Mouse (Mus musculus): Measurements from ENCODE around the gene Gm49322.

Gene Gm49322

GRCm38 (mm10) chr10:80583047-80583446, 22.8 kb upstream of the Gm49322 start:
- no peak for DNase-seq (ENCODE audit: low read depth, low spot score)

- DNase-seq (ENCODE audit: low read depth, low spot score), result peak; percentile 86
These were observed 21.8 kb upstream of the Gm49322 start for GRCm38 (mm10) chr10:80584045-80584488.

GRCm38 (mm10) chr10:80584642-80585552, 20.9 kb upstream of the Gm49322 start:
- peak; percentile 64 for DNase-seq (ENCODE audit: low read depth, low spot score)

GRCm38 (mm10) chr10:80585581-80585980, 20.2 kb upstream of the Gm49322 start:
- no peak for DNase-seq (ENCODE audit: low read depth, low spot score)

- DNase-seq (ENCODE audit: low read depth, low spot score), result no peak
These were observed 19.2 kb upstream of the Gm49322 start for GRCm38 (mm10) chr10:80586407-80587304.

DNA sequence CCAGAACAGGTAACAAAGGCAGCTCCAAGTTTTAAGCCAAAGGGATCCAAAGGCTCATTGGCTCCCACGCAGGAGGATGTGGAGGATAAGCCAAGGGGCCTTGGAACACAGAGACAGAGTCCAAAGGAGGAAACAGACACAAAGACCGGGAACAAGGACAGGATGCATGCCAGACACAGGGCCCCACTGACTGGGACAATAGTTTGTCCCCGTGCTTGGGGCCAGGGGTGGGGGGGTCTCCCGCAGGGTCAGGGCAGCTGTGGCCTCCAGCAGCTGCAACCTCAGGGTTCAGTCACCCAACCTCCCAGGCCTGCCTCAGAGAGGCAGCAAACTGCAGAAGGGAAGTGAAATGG, 18.5 kb upstream of the Gm49322 start:
- DNase-seq (ENCODE audit: low read depth, low spot score), result no peak

DNA sequence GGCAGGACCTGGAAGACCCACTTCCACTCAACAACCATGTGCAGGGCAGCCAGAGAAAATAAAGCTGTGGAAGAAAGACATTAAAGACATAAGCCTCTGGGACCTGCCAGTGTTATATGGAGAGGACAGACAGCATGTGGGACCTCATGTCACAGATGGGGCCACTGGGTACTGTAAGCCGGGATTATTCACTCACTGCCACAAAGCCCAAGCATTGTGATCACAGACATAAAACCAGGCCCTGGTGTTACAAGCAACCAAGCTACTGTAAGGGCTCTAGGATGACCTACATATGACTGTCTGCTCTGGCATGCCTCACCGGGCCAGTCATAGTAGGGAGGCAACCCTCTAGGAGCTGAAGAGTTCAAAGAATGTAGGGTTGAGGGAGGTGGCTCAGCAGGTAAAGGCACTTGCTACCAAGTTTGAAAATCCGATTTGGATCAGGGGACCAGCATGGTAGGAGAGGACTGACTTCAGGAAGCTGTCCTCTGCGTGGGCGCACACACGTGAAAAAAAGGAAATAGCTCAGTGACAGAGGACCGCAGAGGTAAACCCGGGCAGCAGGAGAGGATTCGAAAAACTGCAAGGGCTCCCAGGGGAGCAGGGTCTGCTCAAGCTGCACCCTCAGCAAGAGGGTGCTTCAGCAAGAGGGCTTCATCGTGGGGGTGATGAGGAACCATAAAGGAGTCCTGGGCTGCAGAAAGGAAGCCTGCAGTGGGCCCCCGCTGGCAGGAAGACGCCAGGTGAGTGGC, 16.5 kb upstream of the Gm49322 start:
- DNase-seq (ENCODE audit: low read depth, low spot score), result no peak

DNA sequence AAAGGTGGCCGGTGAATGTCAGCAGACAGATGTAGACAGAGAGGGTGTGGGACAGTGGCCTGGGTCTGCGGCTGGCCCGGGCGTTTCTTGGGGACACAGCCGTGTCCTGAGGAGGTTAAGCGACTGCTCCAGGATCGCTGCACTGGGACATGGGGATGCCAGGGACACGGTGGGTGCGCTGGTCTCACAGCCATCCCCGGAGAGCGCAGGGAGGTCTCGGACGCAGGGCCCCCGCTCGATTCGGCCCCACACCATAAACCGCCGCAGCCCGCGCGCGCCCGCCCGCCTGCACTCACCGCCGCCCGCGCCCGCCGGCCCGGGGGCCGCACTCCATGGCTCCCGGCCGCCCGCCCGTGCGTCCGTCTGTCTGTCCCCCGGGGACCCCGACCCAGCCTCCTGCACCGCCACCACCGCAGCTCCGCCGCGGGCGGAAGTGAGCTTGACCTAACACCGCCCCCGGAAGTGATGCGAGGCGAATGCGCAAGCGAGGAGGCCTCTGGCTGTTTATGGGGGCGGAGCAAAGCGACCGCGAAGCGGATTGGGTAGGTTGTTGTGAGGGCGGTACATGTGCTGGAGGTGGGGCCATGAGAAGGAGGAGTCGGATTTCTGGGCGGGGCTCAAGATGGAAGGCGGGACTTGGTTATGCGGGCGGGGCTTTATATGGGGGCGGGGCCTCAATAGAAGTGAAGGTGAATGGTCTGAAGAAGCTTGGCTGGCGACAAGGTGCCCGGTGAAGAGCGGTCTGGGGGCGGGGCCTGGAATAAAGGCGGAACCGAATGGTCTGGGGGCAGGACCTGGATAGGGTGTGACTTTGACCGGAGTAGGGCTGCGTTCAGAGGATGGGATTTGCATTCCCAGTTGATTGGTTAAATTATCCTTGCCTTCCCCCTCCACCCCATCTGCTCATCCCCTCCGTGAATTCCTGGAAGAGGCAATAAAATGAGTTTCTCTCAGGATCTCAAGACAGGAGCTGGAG, 15.7 kb upstream of the Gm49322 start, which contains the start of gene Abhd17a:
TSS of gene Abhd17a (minus strand) at position 463 of the 976 bp plus-strand sequence.
- DNase-seq (ENCODE audit: low read depth, low spot score), result peak; percentile 99

DNA sequence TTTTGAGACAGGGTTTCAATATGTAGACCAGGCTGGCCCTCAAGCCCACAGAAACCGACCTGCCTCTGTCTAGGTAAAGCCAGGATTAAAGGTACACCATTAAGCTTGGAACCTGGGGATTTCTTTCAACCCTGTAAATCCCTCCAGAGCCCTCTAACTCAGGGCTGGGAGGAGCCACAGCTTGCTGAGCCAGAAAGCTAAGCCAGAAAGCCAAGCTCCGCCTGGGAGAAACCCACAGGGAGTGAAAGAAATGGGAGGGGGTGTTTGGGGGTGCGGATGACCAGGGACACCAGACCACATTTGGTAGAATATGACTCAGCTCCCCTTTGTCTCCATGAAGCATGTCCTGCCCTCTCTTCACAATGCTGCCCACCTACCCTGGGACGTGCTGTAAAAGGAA, 9.5 kb upstream of the Gm49322 start:
- DNase-seq (ENCODE audit: low read depth, low spot score), result no peak

GRCm38 (mm10) chr10:80602698-80603325, 3.0 kb upstream of the Gm49322 start, which contains the start of the genes Scamp4 and Adat3:
Gene Scamp4, plus strand, starts transcription at chr10:80602872.
Gene Adat3, plus strand, starts transcription at chr10:80602880.
- peak; percentile 97 for DNase-seq (ENCODE audit: low read depth, low spot score)

DNA sequence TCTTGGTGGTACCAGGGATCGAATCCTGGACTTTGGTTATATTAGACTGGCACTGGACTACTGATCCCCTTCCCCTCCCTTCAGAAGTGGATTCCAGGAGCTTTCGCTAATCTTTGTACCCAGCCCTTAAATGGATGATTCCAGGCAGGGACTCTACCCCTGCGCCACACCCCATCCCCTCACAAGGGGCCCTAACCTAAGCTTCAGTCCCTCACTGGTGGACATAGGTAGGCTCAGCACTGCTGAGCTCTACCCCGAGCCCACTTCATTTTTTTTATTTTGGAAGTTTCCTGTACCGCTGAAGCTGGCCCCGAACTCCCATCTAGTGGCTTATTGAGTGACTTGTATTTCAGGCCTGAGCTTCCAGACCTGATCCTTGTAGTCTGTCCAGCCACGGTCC, 2.5 kb upstream of the Gm49322 start:
- DNase-seq (ENCODE audit: low read depth, low spot score), result no peak

GRCm38 (mm10) chr10:80604001-80604509, 1.8 kb upstream of the Gm49322 start:
- no peak for DNase-seq (ENCODE audit: low read depth, low spot score)

GRCm38 (mm10) chr10:80604988-80605387, 833 bp upstream of the Gm49322 start:
- DNase-seq (ENCODE audit: low read depth, low spot score), result no peak

DNA sequence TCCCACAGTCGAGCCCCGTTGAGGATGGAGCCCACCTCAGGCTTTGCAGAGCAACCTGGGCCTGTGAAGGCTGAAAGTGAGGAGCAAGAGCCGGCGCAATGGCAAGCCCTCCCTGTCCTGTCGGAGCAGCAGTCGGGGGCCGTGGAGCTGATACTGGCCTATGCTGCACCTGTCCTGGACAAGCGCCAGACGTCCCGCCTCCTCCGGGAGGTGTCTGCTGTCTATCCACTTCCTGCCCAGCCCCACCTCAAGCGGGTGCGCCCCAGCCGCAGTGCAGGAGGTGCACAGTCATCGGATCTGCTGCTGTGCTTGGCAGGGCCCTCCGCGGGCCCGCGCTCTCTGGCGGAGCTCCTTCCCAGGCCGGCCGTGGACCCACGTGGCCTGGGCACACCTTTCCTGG, 485 bp downstream of the Gm49322 start:
- peak; percentile 81 for DNase-seq (ENCODE audit: low read depth, low spot score)

- no peak for DNase-seq (ENCODE audit: low read depth, low spot score)
These were observed 1.0 kb downstream of the Gm49322 start for GRCm38 (mm10) chr10:80606737-80607350.

DNA sequence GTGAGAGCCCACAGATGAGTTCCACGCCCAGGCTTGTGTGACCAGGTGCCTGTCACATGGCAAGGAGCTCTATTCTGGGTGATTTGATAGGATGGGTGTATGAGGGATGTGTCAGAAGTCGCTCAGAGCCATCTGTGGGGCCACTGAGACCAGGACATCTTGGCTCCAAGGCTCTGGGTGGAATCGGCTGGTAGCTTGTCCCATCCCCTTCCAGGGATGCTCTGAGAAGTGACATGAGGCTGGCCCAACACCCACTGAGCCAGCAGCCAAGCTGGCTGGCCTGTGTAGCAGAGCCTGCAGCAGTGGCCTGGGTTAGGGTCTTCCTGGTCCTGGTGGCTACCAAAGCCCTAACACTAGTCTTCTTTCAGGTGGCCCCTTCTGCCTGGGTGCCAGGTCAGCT, 2.6 kb downstream of the Gm49322 start:
- no peak for DNase-seq (ENCODE audit: low read depth, low spot score)

DNA sequence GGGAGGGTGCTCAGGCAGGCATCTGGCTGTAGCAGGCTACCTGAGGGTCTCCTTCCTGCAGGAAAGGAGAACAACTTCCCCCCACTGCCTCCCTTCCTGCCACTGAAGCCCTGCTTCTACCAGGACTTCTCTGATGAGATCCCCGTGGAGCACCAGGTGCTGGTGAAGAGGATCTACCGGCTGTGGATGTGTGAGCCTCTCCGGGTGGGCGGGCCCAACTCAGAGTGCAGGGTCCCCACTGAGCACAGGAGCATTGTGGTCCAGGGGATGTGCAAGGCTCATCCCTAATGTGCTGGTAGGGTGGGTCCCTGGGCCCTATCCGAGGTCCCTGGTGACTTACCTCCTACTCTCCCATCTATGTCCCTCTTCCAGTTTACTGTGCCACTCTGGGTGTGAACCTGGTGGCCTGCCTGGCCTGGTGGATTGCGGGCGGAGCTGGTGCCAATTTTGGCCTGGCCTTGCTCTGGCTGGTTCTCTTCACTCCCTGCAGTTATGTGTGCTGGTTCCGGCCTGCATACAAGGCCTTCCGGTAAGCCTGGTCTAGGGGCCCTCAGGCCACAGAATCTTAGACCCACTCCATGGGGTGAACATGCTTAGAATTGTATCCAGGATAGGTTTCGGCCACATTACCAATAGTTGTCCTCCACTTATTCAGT, 3.6 kb downstream of the Gm49322 start:
- no peak for DNase-seq (ENCODE audit: low read depth, low spot score)

DNA sequence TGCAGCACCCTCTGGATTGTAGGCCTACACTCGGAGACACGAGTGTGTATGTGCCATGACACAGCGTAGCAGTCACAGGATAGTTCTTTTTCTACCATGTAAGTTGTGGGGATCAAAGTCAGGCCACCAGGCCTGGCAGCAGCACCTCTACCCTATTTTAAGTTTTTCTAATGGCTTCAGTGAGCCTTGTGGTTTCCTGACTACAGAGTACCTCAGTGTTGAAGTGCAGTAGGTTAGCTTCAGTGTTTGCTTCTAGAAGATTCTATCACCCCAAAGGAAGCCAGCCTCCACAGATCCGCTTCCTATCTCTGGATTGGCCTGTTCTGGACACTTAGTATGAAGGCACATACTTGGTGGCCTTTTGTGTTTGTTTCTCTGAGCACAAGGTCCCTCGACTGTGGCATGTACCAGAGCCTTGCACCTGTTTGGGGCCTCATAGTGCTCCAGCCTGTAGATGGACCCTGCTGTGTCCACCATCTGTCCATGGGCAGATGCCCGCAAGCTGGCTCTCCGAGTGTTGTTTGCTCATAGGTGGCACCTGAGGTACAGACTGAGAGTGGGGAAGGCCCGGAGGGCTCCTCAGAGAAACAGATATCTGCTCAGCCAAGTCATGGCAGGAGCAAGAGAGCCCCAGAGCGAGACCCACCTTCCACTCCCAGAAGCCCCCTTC, 4.4 kb downstream of the Gm49322 start:
- DNase-seq (ENCODE audit: low read depth, low spot score), result no peak

Data from R1 (cell line).